Mouse (Mus musculus) forebrain, embryonic 16.5 days (tissue): ENCODE data around the gene Sobp. TPM values are rescaled to one million over a fixed set of nuclear protein-coding genes. Genes with fewer than 3 reads are reported as not detected.

Experiments
- ATAC-seq: fragments of 200-750 bp; cut with Nextera tagmentation; 2 replicates; pipeline ENCODE4 v1.8.0; 2017; ENCODE audit warnings: mild to moderate bottlenecking, moderate library complexity
- H3K27ac ChIP-seq: fragments of 300-500 bp; sonication (generic); 2 replicates; pipeline ENCODE4 v1.5.1; 2014; ENCODE audit warnings: low read length, control low read depth
- H3K27me3 ChIP-seq: fragments of 300-500 bp; sonication (generic); replicated peaks from 2 replicates; pipeline ENCODE4 v1.6.1; 2014; ENCODE audit warnings: low read length; ENCODE audit not compliant: control insufficient read depth, insufficient read depth
- H3K36me3 ChIP-seq: fragments of 300-500 bp; sonication (generic); 2 replicates; pipeline ENCODE4 v1.6.1; 2014; ENCODE audit not compliant: control insufficient read depth, insufficient read depth
- H3K4me1 ChIP-seq: fragments of 300-500 bp; sonication (generic); replicated peaks from 2 replicates; pipeline ENCODE4 v1.6.1; 2014; ENCODE audit warnings: low read length; ENCODE audit not compliant: control insufficient read depth, insufficient read depth
- H3K4me2 ChIP-seq: fragments of 300-500 bp; sonication (generic); 2 replicates; pipeline ENCODE4 v1.6.1; 2014; ENCODE audit warnings: mild to moderate bottlenecking, low read length, control low read depth
- H3K4me3 ChIP-seq: fragments of 300-500 bp; sonication (generic); replicated peaks from 2 replicates; pipeline ENCODE4 v1.5.1; 2014; ENCODE audit warnings: mild to moderate bottlenecking, low read length, control low read depth
- H3K9ac ChIP-seq: fragments of 300-500 bp; sonication (generic); replicated peaks from 2 replicates; pipeline ENCODE4 v1.6.1; 2014; ENCODE audit warnings: low read depth, low read length, control low read depth
- H3K9me3 ChIP-seq: fragments of 300-500 bp; sonication (generic); 2 replicates; pipeline ENCODE4 v1.6.1; 2016; ENCODE audit warnings: low read length; ENCODE audit not compliant: control insufficient read depth
- WGBS: fragments of 180-500 bp; shearing (Covaris S2); extraction: QIAGEN DNeasy Blood & Tissue Kit; methylation state at CpG from one replicate; pipeline ENCODE4 v1.1.7; 2014; 5-methylcytosine and 5-hydroxymethylcytosine counted together
- polyA plus RNA-seq: library from polyadenylated mRNA; unstranded; fragments of >200 nt; fragmentation: Nextera tagmentation; extraction: Ambion mirVana; gene quantifications from 2 replicates; pipeline ENCODE4 v1.2.1, GENCODE M21; 2015

Gene Sobp
- polyA plus RNA-seq, 1 experiment from 2014 or later: 15.1 TPM

DNA sequence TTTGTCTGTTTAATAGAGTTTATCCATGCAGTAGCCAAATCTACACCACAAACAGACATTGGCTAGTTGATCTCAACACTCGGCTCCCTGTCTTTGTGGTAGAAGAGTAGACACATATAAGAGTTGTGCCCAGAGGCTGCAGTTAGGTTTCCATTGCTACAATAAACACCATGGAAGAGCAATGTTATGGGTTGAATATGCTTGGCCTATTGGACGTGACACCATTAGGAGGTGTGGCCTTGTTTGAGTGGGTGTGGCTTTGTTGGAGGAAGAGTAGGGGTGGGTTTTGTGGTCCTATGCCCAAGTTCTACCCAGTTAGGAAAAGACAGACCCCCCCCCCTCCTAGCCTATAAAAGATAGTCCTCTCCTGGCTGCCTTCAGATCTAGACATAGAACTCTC is 211.3 kb downstream of the Sobp start:
- Histone ChIP-seq H3K4me3 (no peak overlapping the region), H3K4me1 (peaks cover 4% of the 10 kb centered on the region; the same call in 1 of the 2 replicates), H3K4me2 (no peak overlapping the region), H3K9ac (no peak overlapping the region), H3K36me3 (no peaks in the 10 kb centered on the region), H3K27ac (no peak overlapping the region), H3K27me3 (no peaks in the 10 kb centered on the region), H3K9me3 (no peaks in the 10 kb centered on the region)
- ATAC-seq: no peak
- WGBS: 93% methylated on average over 2 of the region's 2 CpGs

DNA sequence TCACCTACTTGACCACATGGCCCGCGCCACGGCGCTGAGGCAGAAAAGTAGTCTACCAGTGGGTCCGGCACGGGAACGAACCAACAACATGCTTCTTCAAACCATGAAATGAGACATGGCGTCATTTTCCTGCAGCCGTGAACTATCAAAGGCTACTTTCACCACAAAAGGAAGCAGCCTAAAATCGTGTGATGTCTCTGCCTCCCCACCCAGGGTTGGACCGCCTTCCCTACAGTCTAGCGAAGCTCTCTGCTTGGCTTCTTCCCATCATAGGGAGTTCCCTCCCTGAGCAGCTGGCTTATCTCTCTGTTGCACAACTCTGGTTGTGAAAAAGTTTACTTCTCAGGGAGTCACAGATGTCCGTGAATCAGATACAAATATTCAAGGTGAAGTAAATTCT is 211.7 kb downstream of the Sobp start:
- H3K27me3 ChIP-seq: no peaks in the 10 kb centered on the region
- H3K9ac ChIP-seq: no peak overlapping the region
- peaks cover 7% of the 10 kb centered on the region; the same call in 1 of the 2 replicates for H3K4me1 ChIP-seq
- no peak for ATAC-seq
- no peak overlapping the region for H3K4me2 ChIP-seq
- H3K27ac ChIP-seq: no peak overlapping the region
- H3K9me3 ChIP-seq: no peaks in the 10 kb centered on the region
- H3K4me3 ChIP-seq: no peak overlapping the region
- H3K36me3 ChIP-seq: no peaks in the 10 kb centered on the region
- 93% methylated on average over 13 of the region's 13 CpGs for WGBS

DNA sequence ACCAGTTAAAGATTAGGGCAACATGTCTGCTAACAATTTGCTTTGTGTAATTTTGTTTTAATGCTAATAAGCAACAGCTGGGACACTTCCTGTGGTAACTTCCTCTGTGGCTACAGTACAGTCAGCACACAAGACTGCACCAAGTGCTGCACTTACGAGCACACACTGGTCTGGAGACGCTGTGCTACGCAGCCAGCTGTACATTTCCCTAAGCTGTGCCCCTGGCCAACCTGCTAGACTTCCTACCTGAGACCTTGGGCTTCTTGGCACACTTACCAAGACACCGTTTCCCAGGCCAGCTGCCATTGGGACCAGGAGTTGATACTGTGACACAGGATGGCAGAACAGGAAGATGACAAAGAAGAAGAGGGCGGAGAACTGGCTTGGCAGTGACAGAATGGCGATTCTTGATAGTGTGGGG is 212.1 kb downstream of the Sobp start:
- no peaks in the 10 kb centered on the region for H3K27me3 ChIP-seq
- 84% methylated on average over 6 of the region's 6 CpGs for WGBS

DNA sequence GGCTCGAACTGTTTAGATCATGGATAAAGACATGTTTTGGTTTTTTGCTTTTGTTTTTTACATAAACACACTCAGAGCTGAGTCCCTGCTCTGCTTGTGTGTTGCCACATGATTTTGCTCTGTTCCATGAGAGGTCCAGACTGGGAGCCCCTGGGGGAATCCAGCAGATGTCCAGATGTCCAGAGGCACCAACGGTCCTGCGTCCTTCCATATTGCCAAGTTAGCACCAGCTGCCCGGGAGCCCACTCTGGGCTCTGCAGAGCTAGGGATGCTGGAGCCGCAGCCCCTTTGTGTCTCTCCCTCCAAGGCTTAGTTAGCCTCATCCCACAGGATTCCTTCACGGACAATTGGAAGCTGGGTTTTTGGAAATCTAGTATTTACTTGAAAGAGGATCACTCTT is 212.6 kb downstream of the Sobp start:
- Histone ChIP-seq H3K4me1 (peaks cover 7% of the 10 kb centered on the region; the same call in 1 of the 2 replicates), H3K27ac (no peak overlapping the region), H3K4me2 (no peak overlapping the region), H3K27me3 (no peaks in the 10 kb centered on the region), H3K9ac (no peak overlapping the region), H3K9me3 (no peaks in the 10 kb centered on the region), H3K4me3 (no peak overlapping the region), H3K36me3 (no peaks in the 10 kb centered on the region)
- 82% methylated on average over 6 of the region's 6 CpGs for WGBS
- ATAC-seq: no peak

More for the DNA sequence above, 212.1 kb downstream of the Sobp start:
- Histone ChIP-seq H3K9ac (no peak overlapping the region), H3K4me3 (no peak overlapping the region), H3K36me3 (no peaks in the 10 kb centered on the region), H3K4me2 (no peak overlapping the region), H3K9me3 (no peaks in the 10 kb centered on the region), H3K27ac (no peak overlapping the region), H3K4me1 (peaks cover 7% of the 10 kb centered on the region; the same call in 1 of the 2 replicates)
- ATAC-seq: no peak

DNA sequence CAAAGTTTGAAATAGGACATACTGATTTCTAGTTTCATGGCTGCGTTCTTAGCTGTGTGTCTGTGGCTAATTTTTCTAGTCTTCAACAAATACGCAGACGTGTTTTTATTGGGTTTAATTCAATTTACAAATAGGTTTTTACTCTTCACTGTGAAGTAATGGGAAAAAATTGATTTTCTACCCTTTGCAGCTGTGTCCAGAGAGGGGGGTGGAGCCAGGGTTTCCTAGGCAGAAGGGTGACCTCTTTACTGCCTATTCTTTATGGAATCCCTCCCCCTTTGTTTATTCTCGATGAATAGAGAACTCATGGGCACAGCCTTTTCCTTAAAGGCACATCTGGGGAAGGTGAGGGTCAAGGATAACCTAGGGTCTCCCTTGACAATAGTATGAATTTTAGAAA is 215.6 kb downstream of the Sobp start:
- no peak for ATAC-seq
- Histone ChIP-seq H3K4me2 (peak overlapping the region; percentile 54), H3K4me1 (peaks cover 7% of the 10 kb centered on the region; the same call in 1 of the 2 replicates), H3K4me3 (peak overlapping the region; percentile 40; the same call in 1 of the 2 replicates), H3K9me3 (no peaks in the 10 kb centered on the region), H3K27ac (no peak overlapping the region), H3K36me3 (no peaks in the 10 kb centered on the region), H3K9ac (no peak overlapping the region), H3K27me3 (no peaks in the 10 kb centered on the region)
- WGBS: 56% methylated on average over 4 of the region's 4 CpGs

DNA sequence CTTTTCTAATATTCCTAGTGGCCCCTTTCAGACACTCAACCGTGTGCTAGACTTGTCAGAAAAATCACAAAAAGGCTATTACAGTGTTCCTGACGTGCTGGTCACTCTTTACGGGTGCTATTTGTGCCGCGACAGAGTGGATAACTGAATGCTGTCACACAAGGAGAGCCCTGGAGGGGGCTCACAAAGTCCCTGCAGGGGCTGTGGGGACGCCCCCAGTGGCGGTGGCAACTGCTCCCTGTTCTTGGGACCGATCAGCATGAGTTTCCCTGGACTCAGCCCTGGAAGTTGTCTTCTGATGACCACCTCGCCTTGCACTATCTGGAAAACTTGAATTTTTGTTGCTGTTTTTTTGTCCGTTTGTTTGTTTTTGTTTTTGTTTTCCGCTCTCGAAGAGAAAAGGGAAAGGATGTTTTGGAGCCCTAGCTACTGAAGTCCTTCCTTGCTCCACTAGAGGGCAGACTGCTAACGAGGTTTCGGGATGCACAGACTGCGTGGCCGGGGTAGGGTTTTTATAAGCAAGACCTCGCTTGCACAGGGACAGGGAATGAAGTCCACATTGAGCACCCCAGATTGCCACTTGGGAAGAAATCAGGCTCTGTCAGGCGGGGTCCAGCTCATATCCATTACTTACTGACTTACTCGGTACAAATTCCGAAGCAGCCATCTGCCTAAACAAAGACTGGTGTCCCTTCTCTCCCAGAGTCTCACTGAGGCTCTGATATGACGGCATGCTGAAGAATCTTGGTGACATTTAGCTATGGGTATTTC is 216.3 kb downstream of the Sobp start:
- Histone ChIP-seq H3K9me3 (no peaks in the 10 kb centered on the region), H3K4me1 (peaks cover 7% of the 10 kb centered on the region; the same call in 1 of the 2 replicates), H3K9ac (peak overlapping the region; percentile 53), H3K36me3 (no peaks in the 10 kb centered on the region), H3K27ac (no peak overlapping the region), H3K27me3 (no peaks in the 10 kb centered on the region), H3K4me3 (peak overlapping the region; percentile 40), H3K4me2 (peak overlapping the region; percentile 54)
- WGBS: 3% methylated on average over 21 of the region's 21 CpGs
- ATAC-seq: peak; percentile 91

DNA sequence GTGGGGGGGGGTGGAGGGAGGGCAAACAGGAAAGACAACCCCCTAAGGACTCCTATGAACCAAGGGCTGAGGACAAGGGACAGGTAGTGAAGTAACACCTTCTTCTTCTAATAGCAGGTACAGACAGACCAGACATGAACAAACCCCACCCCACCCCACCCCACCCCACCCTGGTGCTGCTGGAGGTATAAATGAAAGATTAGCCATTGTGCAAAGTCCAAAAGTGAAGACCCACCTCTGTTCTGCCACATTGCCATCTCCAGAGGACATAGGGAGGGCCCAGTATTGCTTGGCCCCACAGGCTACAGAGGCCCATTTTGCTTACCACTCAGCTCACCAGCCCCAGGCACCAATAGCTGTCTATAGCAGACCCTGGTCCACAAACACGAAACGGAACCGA is 219.1 kb downstream of the Sobp start:
- no peak overlapping the region for H3K4me2 ChIP-seq
- H3K9me3 ChIP-seq: no peaks in the 10 kb centered on the region
- no peaks in the 10 kb centered on the region for H3K36me3 ChIP-seq
- H3K9ac ChIP-seq: no peak overlapping the region
- no peak for ATAC-seq
- 95% methylated on average over 3 of the region's 3 CpGs for WGBS
- H3K4me3 ChIP-seq: no peak overlapping the region
- H3K27me3 ChIP-seq: no peaks in the 10 kb centered on the region
- H3K4me1 ChIP-seq: peaks cover 11% of the 10 kb centered on the region; the same call in 1 of the 2 replicates
- H3K27ac ChIP-seq: no peak overlapping the region

DNA sequence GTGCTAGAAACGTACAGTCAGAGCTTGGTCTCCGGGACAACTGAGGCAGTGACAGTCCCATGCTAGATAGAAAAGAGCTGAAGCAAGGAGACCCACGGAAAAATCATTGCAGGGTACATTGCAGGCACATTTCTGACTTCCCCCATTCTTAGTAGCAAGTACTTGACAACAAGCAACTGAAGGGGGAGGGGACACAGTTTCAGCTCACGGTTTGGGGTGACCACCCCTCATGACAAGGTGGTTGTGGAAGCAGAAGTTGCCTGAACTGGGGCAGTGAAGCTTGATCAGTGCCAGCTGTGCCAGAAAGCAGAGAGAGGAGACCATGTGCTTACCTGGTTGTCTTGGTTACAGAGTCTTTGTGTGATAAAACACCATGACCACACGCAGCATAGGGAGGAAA is 220.7 kb downstream of the Sobp start:
- no peak overlapping the region for H3K27ac ChIP-seq
- H3K4me2 ChIP-seq: no peak overlapping the region
- no peaks in the 10 kb centered on the region for H3K9me3 ChIP-seq
- H3K27me3 ChIP-seq: no peaks in the 10 kb centered on the region
- H3K36me3 ChIP-seq: no peaks in the 10 kb centered on the region
- no peak overlapping the region for H3K4me3 ChIP-seq
- H3K4me1 ChIP-seq: peaks cover 13% of the 10 kb centered on the region
- H3K9ac ChIP-seq: no peak overlapping the region
- no peak for ATAC-seq
- 84% methylated on average over 5 of the region's 5 CpGs for WGBS
